Mouse (Mus musculus) intestine, embryonic 16.5 days (tissue): ENCODE results near the gene Frmd6. TPM values are rescaled to one million over a fixed set of nuclear protein-coding genes. Genes with fewer than 3 reads are reported as not detected.

Experiments
- ATAC-seq: fragments of 200-750 bp; cut with Nextera tagmentation; 2 replicates; pipeline ENCODE4 v1.8.0; 2017; ENCODE audit warnings: moderate TSS enrichment, moderate library complexity
- H3K27ac ChIP-seq: fragments of 300-500 bp; sonication (generic); 2 replicates; pipeline ENCODE4 v1.5.1; 2014; ENCODE audit warnings: mild to moderate bottlenecking, low read length
- H3K27me3 ChIP-seq: fragments of 300-500 bp; sonication (generic); replicated peaks from 2 replicates; pipeline ENCODE4 v1.6.1; 2014; ENCODE audit warnings: low read length, control low read depth, mixed read lengths; ENCODE audit not compliant: control insufficient read depth, insufficient read depth
- H3K36me3 ChIP-seq: fragments of 300-500 bp; sonication (generic); 2 replicates; pipeline ENCODE4 v1.6.1; 2014; ENCODE audit warnings: low read length, control low read depth; ENCODE audit not compliant: control insufficient read depth, insufficient read depth
- H3K4me1 ChIP-seq: fragments of 300-500 bp; sonication (generic); 2 replicates; pipeline ENCODE4 v1.6.1; 2014; ENCODE audit warnings: low read length, control low read depth, mixed read lengths; ENCODE audit not compliant: control insufficient read depth, insufficient read depth
- H3K4me2 ChIP-seq: fragments of 300-500 bp; sonication (generic); 2 replicates; pipeline ENCODE4 v1.6.1; 2014; ENCODE audit warnings: low read depth, low read length, control low read depth
- H3K4me3 ChIP-seq: fragments of 300-500 bp; sonication (generic); 2 replicates; pipeline ENCODE4 v1.5.1; 2014; ENCODE audit warnings: mild to moderate bottlenecking, low read length
- H3K9ac ChIP-seq: fragments of 300-500 bp; sonication (generic); 2 replicates; pipeline ENCODE4 v1.6.1; 2014; ENCODE audit warnings: low read depth, low read length
- H3K9me3 ChIP-seq: fragments of 300-500 bp; sonication (generic); 2 replicates; pipeline ENCODE4 v1.6.1; 2016; ENCODE audit warnings: low read length, control low read depth; ENCODE audit not compliant: control insufficient read depth
- WGBS: fragments of 180-500 bp; shearing (Covaris S2); extraction: QIAGEN DNeasy Blood & Tissue Kit; methylation state at CpG from one replicate; pipeline ENCODE4 v1.1.7; 2014; 5-methylcytosine and 5-hydroxymethylcytosine counted together
- polyA plus RNA-seq: library from polyadenylated mRNA; unstranded; fragments of >200 nt; fragmentation: Nextera tagmentation; extraction: Ambion mirVana; gene quantifications from 2 replicates; pipeline ENCODE4 v1.2.1, GENCODE M21; 2015

The Frmd6 gene
- polyA plus RNA-seq, 1 experiment from 2014 or later: 11.2 TPM

GRCm38 (mm10) chr12:70863281-70863680, 38.0 kb downstream of the Frmd6 start:
- no peak overlapping the region for H3K27ac ChIP-seq
- no peak overlapping the region for H3K4me3 ChIP-seq
- no peaks in the 10 kb centered on the region for H3K27me3 ChIP-seq
- H3K9me3 ChIP-seq: no peaks in the 10 kb centered on the region
- 61% methylated on average over 7 of the region's 7 CpGs for WGBS
- no peaks in the 10 kb centered on the region for H3K4me1 ChIP-seq
- no peak for ATAC-seq
- H3K4me2 ChIP-seq: no peak overlapping the region
- no peak overlapping the region for H3K9ac ChIP-seq
- H3K36me3 ChIP-seq: no peaks in the 10 kb centered on the region

- Histone ChIP-seq H3K4me2 (no peak overlapping the region), H3K36me3 (no peaks in the 10 kb centered on the region), H3K27ac (no peak overlapping the region), H3K9ac (no peak overlapping the region), H3K4me1 (no peaks in the 10 kb centered on the region), H3K9me3 (no peaks in the 10 kb centered on the region), H3K4me3 (no peak overlapping the region), H3K27me3 (no peaks in the 10 kb centered on the region)
- 63% methylated on average over 3 of the region's 3 CpGs for WGBS
- ATAC-seq: no peak
Measured at GRCm38 (mm10) chr12:70867780-70868179, 42.5 kb downstream of the Frmd6 start.

GRCm38 (mm10) chr12:70868190-70868987, 43.1 kb downstream of the Frmd6 start:
- Histone ChIP-seq H3K9me3 (no peaks in the 10 kb centered on the region), H3K4me3 (no peak overlapping the region), H3K27me3 (no peaks in the 10 kb centered on the region), H3K4me2 (no peak overlapping the region), H3K36me3 (no peaks in the 10 kb centered on the region), H3K4me1 (no peaks in the 10 kb centered on the region), H3K9ac (no peak overlapping the region), H3K27ac (0 out of 2 replicates have a peak overlapping the region, but pooled peaks have one; percentile 12)
- ATAC-seq: no peak
- WGBS: 43% methylated on average over 7 of the region's 7 CpGs

DNA sequence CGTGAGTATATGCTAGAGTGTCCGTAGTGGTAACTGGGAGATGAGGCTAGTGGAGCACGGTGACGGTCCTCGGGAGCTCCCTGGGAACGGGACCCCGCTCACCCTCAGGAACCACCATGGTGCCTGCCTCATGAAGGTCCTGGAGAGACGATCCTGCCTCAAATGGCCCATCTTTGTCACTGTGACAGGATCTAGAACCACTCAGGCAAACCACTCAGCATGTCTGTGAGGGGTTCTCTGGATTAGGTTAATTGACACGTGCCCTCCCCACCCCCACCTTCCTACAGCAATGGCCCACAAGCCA, 43.6 kb downstream of the Frmd6 start:
- no peak for ATAC-seq
- Histone ChIP-seq H3K36me3 (no peaks in the 10 kb centered on the region), H3K9ac (no peak overlapping the region), H3K9me3 (no peaks in the 10 kb centered on the region), H3K27me3 (no peaks in the 10 kb centered on the region), H3K4me3 (no peak overlapping the region), H3K4me1 (no peaks in the 10 kb centered on the region), H3K27ac (no peak overlapping the region), H3K4me2 (no peak overlapping the region)
- 74% methylated on average over 9 of the region's 9 CpGs for WGBS

DNA sequence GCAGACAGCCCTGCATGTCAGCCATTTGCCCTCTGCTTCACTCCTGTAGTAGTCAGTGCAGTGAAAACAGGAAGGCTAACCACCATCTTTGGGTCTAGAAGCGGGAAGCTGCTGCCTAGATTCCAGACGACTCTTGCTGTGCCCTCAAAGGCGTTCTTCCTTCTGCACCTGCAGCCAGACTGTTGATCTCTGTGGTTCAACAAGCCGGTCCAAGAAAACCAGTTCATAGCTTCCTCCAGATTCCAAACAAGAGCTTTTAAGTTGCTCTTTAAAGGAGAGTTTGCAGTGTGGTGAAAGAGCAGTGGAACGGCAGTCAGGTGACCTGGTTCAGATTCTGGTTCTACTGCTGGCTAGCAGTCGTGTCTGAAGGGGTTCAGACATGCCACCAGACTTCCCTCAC, 48.2 kb downstream of the Frmd6 start:
- WGBS: 53% methylated on average over 6 of the region's 6 CpGs
- Histone ChIP-seq H3K4me1 (no peaks in the 10 kb centered on the region), H3K4me2 (no peak overlapping the region), H3K9me3 (no peaks in the 10 kb centered on the region), H3K4me3 (no peak overlapping the region), H3K9ac (no peak overlapping the region), H3K27me3 (no peaks in the 10 kb centered on the region), H3K36me3 (no peaks in the 10 kb centered on the region), H3K27ac (peak overlapping the region; percentile 54)
- ATAC-seq: no peak

DNA sequence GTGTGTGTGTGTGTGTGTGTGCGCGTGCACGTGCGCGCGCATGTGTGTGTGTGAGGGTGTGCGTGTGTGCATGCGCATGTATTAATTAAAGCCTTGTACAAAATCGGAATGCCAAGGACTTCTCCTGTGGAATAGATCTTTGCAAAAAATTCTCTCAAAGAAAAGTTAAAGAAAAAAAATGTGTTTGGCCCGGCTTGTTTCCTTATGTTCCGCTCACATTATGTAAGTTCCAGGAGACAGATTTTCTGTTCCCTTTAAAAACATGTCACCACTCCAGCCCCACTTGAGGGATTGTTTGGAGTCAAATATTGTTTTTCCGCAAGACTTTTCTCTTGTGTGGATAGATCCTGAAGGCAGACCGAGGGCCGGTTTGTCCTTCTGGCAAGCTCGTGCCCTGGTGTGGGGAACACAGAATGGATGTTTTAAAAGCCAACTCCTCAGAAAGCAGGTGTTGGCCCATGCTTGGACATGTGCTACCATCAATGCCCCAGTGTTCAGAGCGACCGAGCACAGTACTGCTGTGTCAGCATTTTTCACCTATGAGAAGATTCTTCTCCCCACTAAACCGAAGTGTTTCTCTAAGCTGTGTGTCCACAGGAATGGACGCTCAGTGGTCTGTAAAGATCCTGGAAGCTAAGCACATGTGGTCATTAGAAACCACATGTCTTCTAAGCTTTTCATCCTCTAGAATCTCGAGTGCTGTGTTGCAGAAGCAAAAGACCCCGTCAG, 51.1 kb downstream of the Frmd6 start:
- Histone ChIP-seq H3K4me1 (no peaks in the 10 kb centered on the region), H3K4me2 (no peak overlapping the region), H3K9ac (no peak overlapping the region), H3K9me3 (no peaks in the 10 kb centered on the region), H3K27ac (no peak overlapping the region), H3K4me3 (no peak overlapping the region), H3K27me3 (no peaks in the 10 kb centered on the region), H3K36me3 (no peaks in the 10 kb centered on the region)
- 87% methylated on average over 21 of the region's 21 CpGs for WGBS
- ATAC-seq: no peak

DNA sequence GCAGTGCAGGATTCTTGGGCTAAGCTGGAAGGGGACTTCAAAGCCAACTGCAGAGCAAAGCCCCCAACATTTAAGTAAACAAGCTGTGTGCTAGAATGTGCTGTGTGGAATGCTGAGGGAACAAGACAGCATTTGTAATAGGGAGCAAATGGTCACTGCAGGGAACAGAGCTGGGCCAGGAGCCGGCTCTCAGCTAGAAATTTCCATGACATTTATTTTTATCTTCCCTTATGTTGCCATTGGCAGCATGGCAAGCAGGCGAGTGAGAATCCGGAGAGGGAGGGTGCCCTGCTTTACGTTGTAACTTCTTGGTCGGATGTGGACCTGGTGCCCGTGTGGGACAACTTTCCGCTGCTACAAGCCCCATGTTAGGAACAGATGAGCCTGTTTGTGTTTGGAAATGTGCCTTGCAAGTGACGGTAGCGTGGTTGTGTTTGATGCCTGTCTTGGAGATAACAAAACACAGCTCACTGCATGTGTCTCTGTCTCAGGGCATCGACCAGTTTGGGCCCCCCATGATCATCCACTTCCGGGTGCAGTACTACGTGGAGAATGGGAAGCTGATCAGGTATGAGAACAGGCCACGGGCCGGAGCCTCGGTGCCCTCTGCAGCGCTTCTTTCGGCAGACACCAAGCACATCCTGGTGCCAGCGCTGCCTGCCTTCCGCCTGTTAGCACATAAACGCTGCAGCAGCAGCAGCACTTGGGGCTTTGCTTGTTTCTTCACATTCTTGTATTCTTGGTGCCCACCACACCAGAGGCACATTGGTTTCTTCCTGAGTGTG, 52.8 kb downstream of the Frmd6 start:
- Histone ChIP-seq H3K4me1 (no peaks in the 10 kb centered on the region), H3K36me3 (peaks cover 3% of the 10 kb centered on the region; the same call in 1 of the 2 replicates), H3K9me3 (no peaks in the 10 kb centered on the region), H3K27ac (no peak overlapping the region), H3K9ac (no peak overlapping the region), H3K4me3 (no peak overlapping the region), H3K4me2 (no peak overlapping the region), H3K27me3 (no peaks in the 10 kb centered on the region)
- 85% methylated on average over 20 of the region's 20 CpGs for WGBS
- no peak for ATAC-seq

- no peaks in the 10 kb centered on the region for H3K4me1 ChIP-seq
- 70% methylated on average over 9 of the region's 9 CpGs for WGBS
- H3K4me3 ChIP-seq: no peak overlapping the region
- H3K36me3 ChIP-seq: peaks cover 3% of the 10 kb centered on the region; the same call in 1 of the 2 replicates
- H3K27me3 ChIP-seq: no peaks in the 10 kb centered on the region
- H3K9me3 ChIP-seq: no peaks in the 10 kb centered on the region
- no peak overlapping the region for H3K27ac ChIP-seq
- ATAC-seq: no peak
- no peak overlapping the region for H3K9ac ChIP-seq
- H3K4me2 ChIP-seq: no peak overlapping the region
Measured at GRCm38 (mm10) chr12:70880396-70880975, 55.2 kb downstream of the Frmd6 start.

DNA sequence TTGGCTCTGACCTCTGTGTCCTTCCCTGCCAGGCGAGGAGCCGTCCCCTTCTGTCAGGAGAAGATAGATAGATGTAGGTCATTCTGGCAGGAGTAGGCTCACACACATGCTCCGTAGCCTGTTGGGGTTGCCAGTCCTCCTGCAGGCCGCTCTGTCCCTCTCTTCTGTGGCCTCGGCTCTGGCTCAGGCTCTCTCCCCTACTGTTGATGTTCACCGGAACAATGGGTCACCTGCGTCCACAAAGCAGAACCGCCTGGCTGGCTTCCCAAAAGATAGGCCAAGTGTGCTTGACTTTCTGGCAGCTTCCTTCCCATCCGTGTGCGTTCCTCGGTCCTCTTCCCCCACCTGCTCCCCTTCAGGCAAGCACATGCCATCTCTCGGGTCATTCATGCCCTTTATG, 56.0 kb downstream of the Frmd6 start:
- Histone ChIP-seq H3K4me2 (no peak overlapping the region), H3K27me3 (no peaks in the 10 kb centered on the region), H3K9ac (no peak overlapping the region), H3K4me3 (no peak overlapping the region), H3K36me3 (peaks cover 3% of the 10 kb centered on the region; the same call in 1 of the 2 replicates), H3K27ac (no peak overlapping the region), H3K9me3 (no peaks in the 10 kb centered on the region), H3K4me1 (no peaks in the 10 kb centered on the region)
- ATAC-seq: no peak
- 74% methylated on average over 12 of the region's 12 CpGs for WGBS
